Mouse (Mus musculus): ENCODE measurements at regions not wholly inside any gene's neighbourhood (a gene's known extent, or its start where the extent isn't known, plus 50 kb on each side); places are given as distances from the start of the nearest gene placed in this dataset.

DNA sequence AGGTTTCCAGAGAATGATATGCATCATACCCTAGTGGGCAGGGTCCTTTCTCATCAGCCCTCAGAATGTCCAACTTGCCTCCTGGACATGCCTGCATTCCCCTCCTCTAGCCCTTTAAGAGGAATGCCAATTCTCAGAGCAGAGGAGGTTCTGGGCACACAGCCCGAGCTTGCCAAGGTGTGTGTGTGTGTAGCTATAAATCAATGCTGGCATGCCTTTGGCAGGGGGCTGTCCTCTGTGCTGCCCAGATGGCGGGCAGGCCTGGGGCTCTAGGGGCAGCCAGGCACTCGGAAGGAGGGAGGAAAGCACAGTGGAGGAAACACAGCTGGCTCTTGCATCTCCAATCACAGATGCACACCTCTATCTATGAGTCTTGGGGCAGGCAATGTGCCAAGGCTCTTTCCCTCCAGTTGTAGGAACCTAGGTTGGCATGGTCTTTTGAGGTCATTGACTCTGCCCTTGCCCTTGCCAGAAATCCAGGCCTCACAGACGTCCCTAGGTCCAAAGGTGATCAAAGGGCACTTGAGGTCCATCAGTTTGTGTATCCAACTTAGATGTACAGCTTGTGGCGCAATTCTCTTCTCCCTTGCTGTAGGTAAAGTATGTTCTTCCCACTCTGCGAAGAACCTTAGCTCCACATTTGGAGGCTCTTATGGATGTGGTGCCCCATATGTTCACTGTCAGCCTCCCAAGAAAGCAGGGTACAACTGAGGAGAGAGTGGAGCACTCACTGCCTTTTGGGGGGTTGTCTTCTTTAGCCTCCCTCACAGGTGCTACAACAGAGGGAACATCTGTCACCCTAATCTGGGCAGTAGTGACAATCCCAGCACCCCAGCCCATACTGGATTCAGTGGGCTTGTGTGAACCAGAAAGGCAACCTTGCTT lies 71.8 kb downstream of the Hoxc4 start:
- H3K9ac ChIP-seq (ENCODE audit: control insufficient read depth, low read depth, low read length, poor library complexity, severe bottlenecking), result no peak overlapping the region
- no peak for DNase-seq (ENCODE audit: low read depth, low spot score)
- no peak for TF ChIP-seq JUND (IDR thresholded peaks at IDR 0.05; ENCODE audit: low read depth, low read length)
- TF ChIP-seq HCFC1 (IDR thresholded peaks at IDR 0.05; ENCODE audit: low read depth, low read length), result no peak
- TF ChIP-seq MAX (IDR thresholded peaks at IDR 0.05; ENCODE audit: low read length), result no peak
- no peak for TF ChIP-seq CTCF (IDR thresholded peaks at IDR 0.05 in 2 of 3, conservative IDR thresholded peaks at IDR 0.05 in 1 of 3; ENCODE audit: control insufficient read depth in 1 of 3, insufficient read depth in 1 of 3, low read depth in 2 of 3, low read length in 3 of 3, poor library complexity in 1 of 3, severe bottlenecking in 1 of 3)
- TF ChIP-seq POLR2AphosphoS2 (IDR thresholded peaks at IDR 0.05; ENCODE audit: low read length), result no peak
- TF ChIP-seq CHD2 (IDR thresholded peaks at IDR 0.05; ENCODE audit: low read length), result no peak
- TF ChIP-seq ZMIZ1 (IDR thresholded peaks at IDR 0.05; ENCODE audit: low read depth, low read length), result no peak
- TF ChIP-seq E2F4 (IDR thresholded peaks at IDR 0.05; ENCODE audit: borderline replicate concordance, low read depth, low read length), result no peak
- TF ChIP-seq ZKSCAN1 (IDR thresholded peaks at IDR 0.05; ENCODE audit: low read depth, low read length), result no peak
- no peak for TF ChIP-seq ZC3H11A (IDR thresholded peaks at IDR 0.05; ENCODE audit: low read depth, low read length)
- no peak for TF ChIP-seq TBP (IDR thresholded peaks at IDR 0.05; ENCODE audit: low read depth, low read length)
- TF ChIP-seq TCF12 (IDR thresholded peaks at IDR 0.05; ENCODE audit: low read depth, low read length), result no peak
- TF ChIP-seq ELF1 (IDR thresholded peaks at IDR 0.05; ENCODE audit: low read depth, low read length), result no peak
- TF ChIP-seq UBTF (IDR thresholded peaks at IDR 0.05; ENCODE audit: borderline replicate concordance, insufficient read depth, low read depth, low read length), result no peak
- no peaks in the 10 kb centered on the region for H3K9me3 ChIP-seq (replicated peaks; ENCODE audit: insufficient read depth, low read length)
- H3K27me3 ChIP-seq (ENCODE audit: control insufficient read depth in 1 of 2, insufficient read depth in 2 of 2, low read length in 2 of 2), result no peaks in the 10 kb centered on the region; a peak in 1 of 4 replicates
- no peak overlapping the region for H3K27ac ChIP-seq (ENCODE audit: control insufficient read depth, low read depth, low read length)
- no peaks in the 10 kb centered on the region for H3K79me2 ChIP-seq (ENCODE audit: control insufficient read depth, insufficient read depth, low read length, poor library complexity)
- no peak overlapping the region for H3K4me3 ChIP-seq (ENCODE audit: control insufficient read depth in 1 of 2, insufficient read depth in 1 of 2, low read depth in 2 of 2, low read length in 2 of 2)
- H3K36me3 ChIP-seq (ENCODE audit: control insufficient read depth in 1 of 2, insufficient read depth in 2 of 2, low read length in 2 of 2), result peaks cover 0 to 4% of the 10 kb centered on the region in 2 experiments; a peak in 2 of 4 replicates
- H3K4me1 ChIP-seq (ENCODE audit: control insufficient read depth in 1 of 2, insufficient read depth in 2 of 2, low read length in 2 of 2), result peaks cover 3 to 16% of the 10 kb centered on the region in 2 experiments; a peak in 3 of 4 replicates

DNA sequence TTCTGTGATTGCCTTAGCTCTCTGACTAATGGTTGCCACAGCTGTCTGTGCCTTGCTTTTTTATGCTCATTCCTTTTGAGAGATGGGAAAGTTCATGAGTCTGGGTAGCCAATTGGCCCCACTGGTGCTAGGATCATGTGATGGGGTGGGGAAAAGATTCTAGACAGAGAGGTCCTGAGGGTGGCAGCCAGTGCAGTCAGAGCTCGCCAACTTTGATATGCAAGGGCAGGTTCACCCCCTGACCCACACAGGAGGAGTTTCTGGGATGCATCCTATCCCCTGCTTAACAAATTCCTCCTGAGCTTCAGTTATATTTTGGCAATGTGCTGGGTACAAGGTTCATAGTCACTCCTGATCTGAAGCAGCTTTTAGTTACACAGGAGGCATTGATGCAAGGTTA lies 71.1 kb downstream of the Hoxc4 start:
- H3K36me3 ChIP-seq (ENCODE audit: control insufficient read depth in 1 of 2, insufficient read depth in 2 of 2, low read length in 2 of 2), result peaks cover 0 to 8% of the 10 kb centered on the region in 2 experiments; a peak in 2 of 4 replicates
- H3K27me3 ChIP-seq (ENCODE audit: control insufficient read depth in 1 of 2, insufficient read depth in 2 of 2, low read length in 2 of 2), result no peaks in the 10 kb centered on the region; a peak in 1 of 4 replicates
- TF ChIP-seq POLR2AphosphoS5 (IDR thresholded peaks at IDR 0.05; ENCODE audit: borderline replicate concordance, low read depth, low read length) (no peak), RCOR1 (IDR thresholded peaks at IDR 0.05; ENCODE audit: low read depth, low read length) (no peak), JUND (IDR thresholded peaks at IDR 0.05; ENCODE audit: low read depth, low read length) (no peak), GABPA (IDR thresholded peaks at IDR 0.05; ENCODE audit: low read depth, low read length) (no peak), USF2 (IDR thresholded peaks at IDR 0.05; ENCODE audit: borderline replicate concordance in 1 of 2, insufficient read depth in 1 of 2, low read depth in 1 of 2, low read length in 2 of 2) (no peak), POLR2AphosphoS2 (IDR thresholded peaks at IDR 0.05; ENCODE audit: low read length) (no peak), ELF1 (IDR thresholded peaks at IDR 0.05; ENCODE audit: low read depth, low read length) (no peak), CHD2 (IDR thresholded peaks at IDR 0.05; ENCODE audit: low read length) (no peak), TCF12 (IDR thresholded peaks at IDR 0.05; ENCODE audit: low read depth, low read length) (no peak), UBTF (IDR thresholded peaks at IDR 0.05; ENCODE audit: borderline replicate concordance, insufficient read depth, low read depth, low read length) (no peak), NELFE (IDR thresholded peaks at IDR 0.05; ENCODE audit: low read depth, low read length) (no peak), MAX (IDR thresholded peaks at IDR 0.05; ENCODE audit: low read length) (no peak), MAZ (IDR thresholded peaks at IDR 0.05; ENCODE audit: low read depth, low read length) (no peak), ETS1 (IDR thresholded peaks at IDR 0.05; ENCODE audit: low read depth, low read length) (no peak)
- no peaks in the 10 kb centered on the region for H3K9me3 ChIP-seq (replicated peaks; ENCODE audit: insufficient read depth, low read length)
- peaks cover 6 to 19% of the 10 kb centered on the region in 2 experiments for H3K4me1 ChIP-seq (ENCODE audit: control insufficient read depth in 1 of 2, insufficient read depth in 2 of 2, low read length in 2 of 2)
- DNase-seq (ENCODE audit: low read depth, low spot score), result no peak
- H3K4me3 ChIP-seq (ENCODE audit: control insufficient read depth in 1 of 2, insufficient read depth in 1 of 2, low read depth in 2 of 2, low read length in 2 of 2), result no peak overlapping the region
- H3K27ac ChIP-seq (ENCODE audit: control insufficient read depth, low read depth, low read length), result no peak overlapping the region
- no peaks in the 10 kb centered on the region for H3K79me2 ChIP-seq (ENCODE audit: control insufficient read depth, insufficient read depth, low read length, poor library complexity)
- no peak overlapping the region for H3K9ac ChIP-seq (ENCODE audit: control insufficient read depth, low read depth, low read length, poor library complexity, severe bottlenecking)

Measured in MEL (cell line).